Mouse (Mus musculus) thymus, adult 2 months (tissue): ENCODE measurements at regions not wholly inside any gene's neighbourhood (a gene's known extent, or its start where the extent isn't known, plus 50 kb on each side); places are given as distances from the start of the nearest gene placed in this dataset.

Source experiments
- CTCF ChIP-seq: fragments of 200-500 bp; IDR thresholded peaks from 2 replicates; pipeline ENCODE4 v1.5.1; 2012; ENCODE audit warnings: mild to moderate bottlenecking, control low read depth, low read length, moderate library complexity, borderline replicate concordance; ENCODE audit not compliant: control insufficient read depth, poor library complexity, insufficient read depth; ENCODE audit errors: extremely low read depth
- POLR2A ChIP-seq: fragments of 200-500 bp; IDR thresholded peaks from 2 replicates; pipeline ENCODE4 v1.6.1; 2012; ENCODE audit warnings: mild to moderate bottlenecking, low read length, control low read depth, moderate library complexity; ENCODE audit not compliant: control insufficient read depth, poor library complexity, insufficient read depth; ENCODE audit errors: extremely low read depth

- TF ChIP-seq CTCF (no peak), POLR2A (no peak)
These were observed 72.7 kb downstream of the Il9r start for GRCm38 (mm10) chr11:32127401-32127817.
